Mouse (Mus musculus): Measurements from ENCODE around the gene Sectm1b. TPM values are rescaled to one million over a fixed set of nuclear protein-coding genes. Genes with fewer than 3 reads are reported as not detected.
"Not testable (repeated sequence)": the region's sequence is repeated elsewhere in the genome, so short reads cannot be mapped to it uniquely, and the experiment has no call there.

Sectm1b gene
- polyA plus RNA-seq, 1 experiment from 2014 or later, result not detected

DNA sequence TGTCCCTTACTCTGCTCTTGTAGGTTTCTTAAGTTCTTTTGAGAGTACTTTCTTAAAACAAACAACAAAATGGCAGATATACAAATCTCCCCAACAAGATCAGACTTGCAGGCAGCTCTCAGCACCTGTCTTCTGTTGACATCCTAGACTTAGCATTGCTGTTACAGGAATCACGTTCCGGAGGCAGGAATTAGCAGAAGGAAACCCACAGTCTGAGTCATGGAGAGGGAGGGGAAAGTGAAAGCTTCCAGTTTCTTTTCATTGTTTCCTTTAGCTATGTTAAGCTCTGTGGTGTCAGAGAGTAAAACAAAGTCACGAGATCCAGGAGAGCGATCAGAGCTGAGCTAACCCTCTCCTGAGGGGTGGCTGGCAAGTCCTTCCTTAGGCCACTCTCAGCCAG, 27.6 kb upstream of the Sectm1b start:
- no peak for ATAC-seq (ENCODE audit: insufficient number of reproducible peaks, insufficient read depth, low FRiP score, low TSS enrichment)
- Histone ChIP-seq H3K36me3 (no peaks in the 10 kb centered on the region), H3K27ac (no peak overlapping the region), H3K4me2 (replicated peaks) (no peak overlapping the region), H3K4me1 (no peaks in the 10 kb centered on the region), H3K9me3 (no peaks in the 10 kb centered on the region), H3K4me3 (no peak overlapping the region), H3K27me3 (no peaks in the 10 kb centered on the region), H3K9ac (no peak overlapping the region)
- WGBS, result 53% methylated on average over 4 of the region's 4 CpGs

DNA sequence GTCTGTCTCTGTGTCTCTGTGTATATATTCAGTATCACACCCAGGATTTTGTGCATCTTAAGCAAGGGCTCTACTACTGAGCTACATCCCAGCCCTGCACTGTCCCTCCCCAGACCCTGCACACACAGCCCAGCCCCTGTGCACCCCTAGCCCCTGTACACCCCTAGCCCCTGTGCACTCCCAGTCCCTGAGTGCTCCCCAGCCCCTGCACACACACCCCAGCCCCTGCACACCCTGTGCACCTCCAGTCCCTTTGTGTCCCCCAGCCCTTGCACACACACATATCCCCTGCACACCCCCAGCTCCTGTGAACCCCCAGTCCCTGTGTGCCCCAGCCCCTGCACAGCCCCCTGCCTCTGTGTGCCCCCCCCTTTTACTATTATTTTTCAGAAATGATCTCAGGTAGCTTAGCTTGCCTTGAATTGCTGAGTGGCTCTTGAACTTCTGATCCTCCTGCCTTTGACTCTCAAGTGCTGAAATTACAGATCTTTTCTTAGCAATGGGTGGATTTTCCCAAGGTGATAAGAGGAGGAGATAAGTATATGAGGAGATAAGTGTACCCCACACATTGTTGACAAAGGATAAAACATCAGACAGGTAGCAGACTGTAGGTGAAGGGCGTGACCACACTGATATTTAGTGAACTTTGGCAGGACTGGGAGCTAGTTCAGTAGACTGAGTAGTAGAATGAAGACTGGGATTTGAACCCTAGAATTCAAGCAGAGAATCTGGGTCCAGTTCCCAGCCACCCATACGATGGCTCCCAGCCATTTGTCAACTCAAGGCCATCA, 26.6 kb upstream of the Sectm1b start:
- H3K27me3 ChIP-seq, result no peaks in the 10 kb centered on the region

DNA sequence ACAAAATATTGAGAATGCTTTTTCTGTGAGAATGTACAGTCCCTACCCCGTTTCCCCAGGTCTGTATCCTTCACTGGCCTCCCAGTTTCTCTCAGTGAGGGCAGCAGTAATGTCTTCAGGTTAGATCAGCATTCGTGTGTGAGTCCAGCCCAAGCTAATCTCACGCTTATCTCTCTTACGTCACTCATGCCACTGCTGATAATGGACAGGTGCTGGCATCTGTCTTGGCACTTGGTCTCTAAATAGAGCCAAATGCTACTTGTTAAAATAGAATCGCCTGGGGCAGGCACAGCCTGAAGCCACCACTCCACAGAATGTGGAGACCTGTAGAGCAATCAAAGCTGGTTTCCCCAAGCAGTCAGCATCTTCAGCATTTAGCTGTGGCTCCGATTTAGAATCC, 25.6 kb upstream of the Sectm1b start:
- H3K4me3 ChIP-seq, result no peak overlapping the region
- no peak overlapping the region for H3K9ac ChIP-seq
- no peak overlapping the region for H3K27ac ChIP-seq
- H3K36me3 ChIP-seq, result no peaks in the 10 kb centered on the region
- no peaks in the 10 kb centered on the region for H3K9me3 ChIP-seq
- WGBS, result 75% methylated on average over 6 of the region's 6 CpGs
- no peaks in the 10 kb centered on the region for H3K4me1 ChIP-seq
- ATAC-seq (ENCODE audit: insufficient number of reproducible peaks, insufficient read depth, low FRiP score, low TSS enrichment), result no peak
- no peaks in the 10 kb centered on the region for H3K27me3 ChIP-seq
- H3K4me2 ChIP-seq (replicated peaks), result no peak overlapping the region

More for the DNA sequence above, 26.6 kb upstream of the Sectm1b start:
- no peak overlapping the region for H3K27ac ChIP-seq
- H3K9ac ChIP-seq, result no peak overlapping the region
- H3K9me3 ChIP-seq, result no peaks in the 10 kb centered on the region
- no peak for ATAC-seq (ENCODE audit: insufficient number of reproducible peaks, insufficient read depth, low FRiP score, low TSS enrichment)
- H3K4me1 ChIP-seq, result no peaks in the 10 kb centered on the region
- H3K4me3 ChIP-seq, result no peak overlapping the region
- WGBS, result 91% methylated on average over 2 of the region's 2 CpGs
- no peaks in the 10 kb centered on the region for H3K36me3 ChIP-seq
- H3K4me2 ChIP-seq (replicated peaks), result no peak overlapping the region

DNA sequence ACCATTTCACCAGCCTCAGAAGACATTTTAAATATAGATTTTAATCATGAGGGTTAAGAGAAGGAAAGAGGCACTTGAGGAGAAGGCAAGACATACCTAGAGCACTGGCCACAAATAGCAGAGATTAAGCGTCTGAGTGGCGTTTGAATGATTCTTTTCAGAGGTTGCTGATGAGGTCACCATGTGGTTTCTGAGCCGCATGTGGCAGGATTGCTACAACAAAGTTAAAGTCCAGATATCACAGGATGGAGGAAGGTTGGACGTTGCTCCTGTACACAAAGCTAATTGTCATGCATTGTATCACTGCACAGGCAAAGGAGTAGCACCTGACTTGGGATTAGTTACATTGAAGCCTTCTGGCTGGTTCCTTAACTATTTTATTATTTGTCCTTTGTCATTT, 22.9 kb upstream of the Sectm1b start:
- H3K27me3 ChIP-seq, result no peaks in the 10 kb centered on the region
- no peak overlapping the region for H3K4me3 ChIP-seq
- H3K36me3 ChIP-seq, result no peaks in the 10 kb centered on the region
- no peak overlapping the region for H3K4me2 ChIP-seq (replicated peaks)
- no peaks in the 10 kb centered on the region for H3K4me1 ChIP-seq
- no peaks in the 10 kb centered on the region for H3K9me3 ChIP-seq
- 51% methylated on average over 4 of the region's 4 CpGs for WGBS
- no peak overlapping the region for H3K9ac ChIP-seq
- no peak for ATAC-seq (ENCODE audit: insufficient number of reproducible peaks, insufficient read depth, low FRiP score, low TSS enrichment)
- no peak overlapping the region for H3K27ac ChIP-seq

DNA sequence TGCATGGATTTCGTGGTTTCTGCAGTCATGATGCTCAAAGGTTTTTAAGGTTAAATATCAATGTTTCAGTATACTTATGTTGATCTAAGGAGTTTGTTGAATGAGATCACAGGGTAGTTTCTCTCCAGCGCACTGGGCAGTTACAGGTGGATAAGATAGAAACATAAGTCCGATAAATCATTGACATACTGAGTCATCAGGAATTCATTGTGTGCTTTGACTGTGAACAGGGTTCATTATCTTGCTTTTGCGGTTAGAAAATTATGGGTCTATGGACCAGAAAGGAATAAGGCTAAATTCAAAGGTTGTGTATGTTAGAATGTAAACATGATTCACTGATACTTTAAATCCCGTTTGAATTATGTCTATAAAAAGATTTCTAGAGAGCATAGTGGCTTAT, 21.8 kb upstream of the Sectm1b start:
- no peak overlapping the region for H3K27ac ChIP-seq
- ATAC-seq (ENCODE audit: insufficient number of reproducible peaks, insufficient read depth, low FRiP score, low TSS enrichment), result no peak
- 77% methylated on average over 5 of the region's 5 CpGs for WGBS
- no peak overlapping the region for H3K4me2 ChIP-seq (replicated peaks)
- H3K9me3 ChIP-seq, result no peaks in the 10 kb centered on the region
- H3K4me3 ChIP-seq, result no peak overlapping the region
- H3K4me1 ChIP-seq, result no peaks in the 10 kb centered on the region
- no peaks in the 10 kb centered on the region for H3K36me3 ChIP-seq
- no peak overlapping the region for H3K9ac ChIP-seq
- no peaks in the 10 kb centered on the region for H3K27me3 ChIP-seq

DNA sequence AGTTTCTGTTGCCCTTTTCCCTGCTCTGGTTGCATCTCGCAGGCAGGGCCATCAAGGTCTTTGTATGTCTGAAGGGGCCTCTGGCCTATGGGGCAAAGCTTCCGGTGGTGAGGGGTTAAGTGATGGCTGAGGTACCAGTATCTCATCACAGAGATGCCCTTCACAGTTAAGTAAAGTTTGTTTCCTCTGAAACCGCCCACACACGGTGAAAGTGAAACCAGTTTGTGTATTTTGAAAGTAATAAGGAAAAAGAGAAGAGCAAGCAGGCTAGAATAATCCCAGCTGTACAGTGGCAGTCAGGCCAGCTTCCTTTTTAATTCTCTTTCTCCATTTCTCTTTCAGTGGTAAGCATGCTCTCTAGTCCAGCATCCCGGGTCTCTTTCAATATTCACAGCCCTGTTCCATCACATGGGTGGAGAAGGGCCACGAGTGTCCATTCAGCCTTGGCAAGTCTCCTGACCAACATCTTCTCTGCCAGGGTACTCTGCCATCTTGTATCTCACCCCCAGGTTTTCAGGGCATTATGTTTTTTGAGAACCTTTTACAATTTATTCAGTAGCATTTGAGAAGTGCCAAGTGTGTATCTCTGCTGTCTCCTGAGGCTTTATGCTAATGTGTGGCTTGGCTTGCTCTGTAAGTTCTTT, 19.6 kb upstream of the Sectm1b start:
- no peak overlapping the region for H3K27ac ChIP-seq
- H3K4me3 ChIP-seq, result no peak overlapping the region
- H3K27me3 ChIP-seq, result no peaks in the 10 kb centered on the region
- no peak overlapping the region for H3K9ac ChIP-seq
- ATAC-seq (ENCODE audit: insufficient number of reproducible peaks, insufficient read depth, low FRiP score, low TSS enrichment), result no peak
- H3K4me1 ChIP-seq, result no peaks in the 10 kb centered on the region
- 72% methylated on average over 6 of the region's 6 CpGs for WGBS
- H3K36me3 ChIP-seq, result no peaks in the 10 kb centered on the region
- H3K9me3 ChIP-seq, result no peaks in the 10 kb centered on the region
- H3K4me2 ChIP-seq (replicated peaks), result no peak overlapping the region

DNA sequence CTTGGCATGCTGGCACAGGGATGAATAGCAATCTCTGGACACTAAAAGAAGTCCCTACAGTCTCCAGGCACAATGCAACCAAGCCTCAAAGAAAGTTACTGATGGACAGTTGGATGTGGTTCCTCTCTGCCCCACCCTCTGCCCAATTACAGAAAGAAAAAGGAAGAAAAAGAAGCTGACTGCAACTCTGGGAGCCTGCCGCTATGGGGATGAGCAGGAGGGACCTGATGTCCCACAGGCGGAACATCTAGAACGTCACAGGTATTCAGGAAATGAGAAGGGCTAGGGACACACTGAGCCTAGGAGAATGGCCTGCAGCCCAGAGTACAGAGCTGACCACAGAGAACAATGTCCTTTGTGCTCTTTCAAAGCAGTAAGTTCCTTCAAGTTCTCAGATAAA, 18.9 kb upstream of the Sectm1b start:
- Histone ChIP-seq H3K4me2 (replicated peaks) (no peak overlapping the region), H3K9me3 (no peaks in the 10 kb centered on the region), H3K4me1 (no peaks in the 10 kb centered on the region), H3K4me3 (no peak overlapping the region), H3K27me3 (no peaks in the 10 kb centered on the region), H3K9ac (no peak overlapping the region), H3K27ac (no peak overlapping the region), H3K36me3 (no peaks in the 10 kb centered on the region)
- 78% methylated on average over 3 of the region's 3 CpGs for WGBS
- ATAC-seq (ENCODE audit: insufficient number of reproducible peaks, insufficient read depth, low FRiP score, low TSS enrichment), result no peak

DNA sequence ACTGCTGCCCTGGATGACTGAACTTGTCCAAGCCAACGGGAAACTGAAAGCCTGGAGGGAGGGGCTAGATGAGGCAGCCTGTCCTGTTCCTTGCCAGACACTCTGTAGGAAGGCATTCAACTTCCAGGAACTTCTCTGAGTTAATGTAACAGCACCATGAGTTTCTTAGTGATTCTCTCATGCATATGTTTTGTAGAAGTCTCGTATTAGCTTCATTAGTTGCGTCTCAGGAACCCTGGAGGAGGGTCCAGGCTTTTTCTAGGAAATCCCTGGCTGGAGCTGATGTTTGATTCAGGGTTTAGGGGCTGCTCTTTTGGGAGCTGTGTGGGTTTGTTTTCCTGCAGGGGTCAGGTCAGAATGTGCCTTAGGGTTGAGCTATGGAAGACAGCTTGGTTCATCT, 17.8 kb upstream of the Sectm1b start, which contains the start of gene Sectm1a:
Sectm1a (minus strand) TSS at position 101 of the 400 bp plus-strand sequence.
- H3K9me3 ChIP-seq, result no peaks in the 10 kb centered on the region
- no peaks in the 10 kb centered on the region for H3K36me3 ChIP-seq
- no peak within 1 kb of the TSS for H3K27ac ChIP-seq
- no peaks in the 10 kb centered on the region for H3K4me1 ChIP-seq
- 68% methylated on average over 3 of the region's 3 CpGs for WGBS
- no peak within 1 kb of the TSS for H3K9ac ChIP-seq
- H3K4me3 ChIP-seq, result no peak within 1 kb of the TSS
- H3K4me2 ChIP-seq (replicated peaks), result no peak within 1 kb of the TSS
- no peak for ATAC-seq (ENCODE audit: insufficient number of reproducible peaks, insufficient read depth, low FRiP score, low TSS enrichment)
- H3K27me3 ChIP-seq, result no peaks in the 10 kb centered on the region

DNA sequence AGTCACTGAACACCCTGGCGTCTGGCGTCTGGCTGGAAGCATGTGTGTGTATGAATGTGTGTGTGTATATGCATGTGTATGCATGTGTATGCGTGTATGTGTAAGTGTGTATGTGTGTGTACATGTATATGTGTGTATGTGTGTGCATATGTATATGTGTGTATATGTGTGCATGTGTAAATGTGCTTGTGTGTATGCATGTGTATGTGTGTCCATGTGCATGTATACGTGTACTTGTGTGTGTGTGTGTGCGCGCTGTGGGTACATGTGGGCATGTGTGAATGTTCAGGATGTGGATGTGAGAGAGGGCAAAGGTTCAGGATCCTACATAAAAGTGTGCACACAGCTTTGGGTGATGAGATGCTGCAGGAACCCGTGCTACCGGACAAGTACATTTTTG, 17.0 kb upstream of the Sectm1b start:
- no peak overlapping the region for H3K9ac ChIP-seq
- H3K4me1 ChIP-seq, result no peaks in the 10 kb centered on the region
- no peak for ATAC-seq (ENCODE audit: insufficient number of reproducible peaks, insufficient read depth, low FRiP score, low TSS enrichment)
- no peak overlapping the region for H3K4me2 ChIP-seq (replicated peaks)
- WGBS, result 90% methylated on average over 8 of the region's 8 CpGs
- no peak overlapping the region for H3K4me3 ChIP-seq
- no peak overlapping the region for H3K27ac ChIP-seq
- H3K36me3 ChIP-seq, result no peaks in the 10 kb centered on the region
- H3K9me3 ChIP-seq, result no peaks in the 10 kb centered on the region
- no peaks in the 10 kb centered on the region for H3K27me3 ChIP-seq

DNA sequence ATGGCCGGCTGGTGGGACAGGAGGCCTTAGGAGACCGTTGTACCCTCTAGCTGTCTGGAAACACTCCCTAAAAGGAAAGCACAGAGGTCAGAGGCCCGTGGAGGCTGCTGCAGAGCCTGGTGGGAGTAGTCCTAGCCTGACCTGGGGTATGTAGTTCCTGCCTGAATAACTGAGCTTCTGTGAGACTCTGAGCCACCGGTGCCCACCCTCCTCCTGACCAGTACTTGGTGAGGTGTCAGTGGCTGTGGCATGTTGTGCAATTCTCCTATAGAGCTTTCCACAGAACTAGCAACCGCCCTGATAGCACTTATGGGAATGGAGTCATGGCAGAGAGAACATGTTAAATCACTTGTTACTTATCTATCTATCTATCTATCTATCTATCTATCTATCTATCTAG, 12.3 kb upstream of the Sectm1b start:
- 68% methylated on average over 5 of the region's 5 CpGs for WGBS
- H3K27me3 ChIP-seq, result no peaks in the 10 kb centered on the region

DNA sequence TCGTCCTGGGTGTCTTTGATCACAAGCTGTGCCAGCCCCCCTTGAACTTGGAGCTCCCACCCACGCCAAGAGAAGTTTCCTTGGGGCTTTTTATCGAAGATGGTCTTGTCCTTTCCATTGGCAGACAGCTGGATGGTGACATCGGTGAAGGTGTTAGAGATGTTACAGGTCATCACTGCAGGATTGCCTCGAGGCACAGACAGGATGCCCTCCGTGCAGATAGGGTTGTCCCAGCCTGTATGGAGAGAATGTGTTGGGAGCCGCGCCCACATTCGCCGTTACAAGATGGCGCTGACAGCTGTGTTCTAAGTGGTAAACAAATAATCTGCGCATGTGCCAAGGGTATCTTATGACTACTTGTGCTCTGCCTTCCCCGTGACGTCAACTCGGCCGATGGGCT, 6.3 kb upstream of the Sectm1b start:
- not testable (repeated sequence) for H3K27ac ChIP-seq; H3K36me3 ChIP-seq; H3K4me3 ChIP-seq; H3K9ac ChIP-seq; H3K4me2 ChIP-seq (replicated peaks); H3K4me1 ChIP-seq; H3K9me3 ChIP-seq; H3K27me3 ChIP-seq; ATAC-seq (ENCODE audit: insufficient number of reproducible peaks, insufficient read depth, low FRiP score, low TSS enrichment)
- 90% methylated on average over 12 of the region's 16 CpGs for WGBS

More for the DNA sequence above, 12.3 kb upstream of the Sectm1b start:
- ATAC-seq (ENCODE audit: insufficient number of reproducible peaks, insufficient read depth, low FRiP score, low TSS enrichment), result no peak
- no peaks in the 10 kb centered on the region for H3K36me3 ChIP-seq
- no peak overlapping the region for H3K9ac ChIP-seq
- no peaks in the 10 kb centered on the region for H3K4me1 ChIP-seq
- no peak overlapping the region for H3K4me3 ChIP-seq
- no peak overlapping the region for H3K4me2 ChIP-seq (replicated peaks)
- no peak overlapping the region for H3K27ac ChIP-seq
- H3K9me3 ChIP-seq, result no peaks in the 10 kb centered on the region

DNA sequence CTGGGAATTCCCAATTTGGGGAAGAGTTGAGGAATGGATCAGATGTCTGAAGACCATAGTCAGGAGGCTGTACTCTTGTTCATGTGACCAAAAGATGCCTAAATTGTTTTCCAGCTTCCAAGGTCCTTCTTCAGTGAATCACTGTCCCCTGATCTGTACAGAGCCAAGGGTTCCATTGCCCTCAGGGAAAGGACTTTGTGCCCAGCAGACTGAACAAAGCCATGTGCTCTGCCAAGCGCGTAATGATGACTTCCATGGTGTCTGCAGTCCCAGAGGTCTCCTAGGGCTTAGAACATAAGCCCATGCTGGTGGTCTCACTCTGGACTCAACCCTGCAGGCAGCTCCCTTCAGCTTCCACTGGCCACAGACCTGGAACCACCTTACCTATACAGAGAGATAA, 4.5 kb upstream of the Sectm1b start:
- WGBS, result 81% methylated on average over 2 of the region's 2 CpGs
- H3K9ac ChIP-seq, result no peak overlapping the region
- no peaks in the 10 kb centered on the region for H3K9me3 ChIP-seq
- no peak overlapping the region for H3K4me3 ChIP-seq
- no peaks in the 10 kb centered on the region for H3K4me1 ChIP-seq
- H3K4me2 ChIP-seq (replicated peaks), result no peak overlapping the region
- H3K36me3 ChIP-seq, result no peaks in the 10 kb centered on the region
- H3K27ac ChIP-seq, result no peak overlapping the region
- H3K27me3 ChIP-seq, result no peaks in the 10 kb centered on the region
- ATAC-seq (ENCODE audit: insufficient number of reproducible peaks, insufficient read depth, low FRiP score, low TSS enrichment), result no peak
